7 mouse cellular contexts compared by ENCODE assay signal in the genomic region with DNA sequence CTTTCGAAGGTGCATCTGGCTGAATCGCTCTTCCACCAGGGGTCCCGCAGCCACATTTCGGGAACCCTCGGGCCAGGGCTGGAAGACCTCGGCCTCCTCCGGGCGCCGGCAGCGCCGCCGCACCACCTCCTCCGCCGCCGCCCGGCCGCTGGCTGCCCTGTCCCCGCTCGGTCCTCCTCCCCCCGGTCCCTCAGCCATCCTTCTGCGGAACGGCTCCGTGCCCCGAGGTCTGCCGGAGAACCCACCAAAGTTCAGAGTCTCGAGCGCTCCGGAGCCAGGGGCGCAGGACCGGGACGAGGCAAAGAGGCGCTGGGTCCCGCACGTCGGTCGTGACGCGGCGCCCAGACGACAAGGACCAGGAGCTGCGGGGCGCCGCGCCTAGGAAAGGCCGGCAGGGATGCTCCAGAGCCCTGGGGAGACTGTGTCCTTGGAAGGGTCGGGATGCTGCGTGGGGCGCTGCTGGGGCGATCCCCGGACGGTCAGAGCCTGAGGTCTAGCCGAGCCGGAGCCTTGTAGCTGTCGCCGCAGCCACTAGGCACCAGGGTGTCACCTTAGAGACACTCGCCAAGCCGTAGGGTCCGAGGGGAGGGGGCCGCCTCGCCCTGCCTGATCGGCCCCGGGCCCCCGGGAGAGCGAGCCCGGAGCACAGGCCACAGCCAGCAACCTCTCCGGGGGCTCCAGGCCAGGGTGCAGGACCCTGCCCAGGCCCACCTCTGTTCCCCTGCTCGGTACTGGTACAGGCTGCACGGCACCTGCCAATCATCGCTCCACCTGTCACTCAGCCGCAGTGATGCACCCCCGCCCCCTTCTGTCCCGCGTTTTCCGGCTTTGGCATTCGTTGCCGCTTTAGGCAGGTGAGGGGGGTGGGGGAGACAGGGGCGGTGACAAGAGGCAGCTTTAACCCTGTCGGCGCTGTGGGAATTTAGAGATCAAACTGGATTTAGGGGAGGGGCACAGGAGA. TPM values are rescaled to one million over a fixed set of nuclear protein-coding genes. Genes with fewer than 3 reads are reported as not detected.
DNase-seq lines count a peak whose midpoint lies in the region; ATAC-seq and TF ChIP-seq lines count a peak whose summit lies in the region.

A gene (minus strand): TSS at position 284 of the 961 bp plus-strand sequence.

- H3K4me1 ChIP-seq in ES-Bruce4 (ENCODE audit: control insufficient read depth, insufficient read depth, low read length), result peaks cover 3% of the 10 kb centered on the region
- peaks cover 8% of the 10 kb centered on the region for H3K4me1 ChIP-seq in embryonic facial prominence, embryonic 11.5 days (ENCODE audit: control insufficient read depth, insufficient read depth, low read length)
- peaks cover 33 to 53% of the 10 kb centered on the region in 2 experiments for H3K4me1 ChIP-seq in heart, embryonic 14.5 days (ENCODE audit: control insufficient read depth in 2 of 2, insufficient read depth in 2 of 2, low read length in 2 of 2)

- WGBS in embryonic facial prominence, embryonic 11.5 days, result under 1% methylated on average over 79 of the region's 79 CpGs
- WGBS in heart, embryonic 14.5 days, result 2% methylated on average over 79 of the region's 79 CpGs

- no peaks in the 10 kb centered on the region for H3K36me3 ChIP-seq in ES-Bruce4 (ENCODE audit: control insufficient read depth, insufficient read depth, low read length, poor library complexity, severe bottlenecking)
- H3K36me3 ChIP-seq in embryonic facial prominence, embryonic 11.5 days (replicated peaks; ENCODE audit: control insufficient read depth, insufficient read depth, low read depth, low read length), result no peaks in the 10 kb centered on the region
- H3K36me3 ChIP-seq in heart, embryonic 14.5 days (ENCODE audit: control insufficient read depth, insufficient read depth, low read length), result no peaks in the 10 kb centered on the region

- no peak for TF ChIP-seq CTCF in ES-Bruce4 (IDR thresholded peaks at IDR 0.05; ENCODE audit: low read depth, low read length)

- no peaks in the 10 kb centered on the region for H3K9me3 ChIP-seq in ES-Bruce4 (replicated peaks; ENCODE audit: control insufficient read depth, insufficient read depth, low read length, poor library complexity, severe bottlenecking)
- no peaks in the 10 kb centered on the region for H3K9me3 ChIP-seq in embryonic facial prominence, embryonic 11.5 days (replicated peaks; ENCODE audit: control insufficient read depth, low read length)
- H3K9me3 ChIP-seq in heart, embryonic 14.5 days (ENCODE audit: control insufficient read depth, low read length), result no peaks in the 10 kb centered on the region

- H3K9ac ChIP-seq in ES-Bruce4 (ENCODE audit: low read depth, poor library complexity, severe bottlenecking), result peak within 1 kb of the TSS; percentile 28
- H3K9ac ChIP-seq in embryonic facial prominence, embryonic 11.5 days (replicated peaks; ENCODE audit: low read length), result peak within 1 kb of the TSS; percentile 37
- H3K9ac ChIP-seq in heart, embryonic 14.5 days (ENCODE audit: low read length), result peak within 1 kb of the TSS; percentile 61

- peak; percentile 40; the same call in 1 of the 2 replicates for ATAC-seq in embryonic facial prominence, embryonic 11.5 days (replicated peaks; ENCODE audit: insufficient number of reproducible peaks, low FRiP score, low TSS enrichment, low read depth)
- 0 out of 2 replicates have a peak, but pooled peaks have one; percentile 7 for ATAC-seq in heart, embryonic 14.5 days (ENCODE audit: insufficient number of reproducible peaks, insufficient read depth, low FRiP score, low read depth)

- H3K4me3 ChIP-seq in ES-Bruce4 (ENCODE audit: low read depth, low read length), result peak within 1 kb of the TSS; percentile 56
- H3K4me3 ChIP-seq in embryonic facial prominence, embryonic 11.5 days (ENCODE audit: low read depth, low read length), result peak within 1 kb of the TSS; percentile 18
- peak within 1 kb of the TSS; percentile 42 to 49 for H3K4me3 ChIP-seq in heart, embryonic 14.5 days (ENCODE audit: control insufficient read depth in 1 of 2, insufficient read depth in 1 of 2, low read depth in 1 of 2, low read length in 2 of 2)

- intact Hi-C loops in left cerebral cortex, postnatal 14 days (cut with DNase I), result no loop called here

- DNase-seq in CD4-positive, CD25-positive, alpha-beta regulatory T cell, adult 2 months (ENCODE audit: low read depth, low spot score), result peak; percentile 78
- DNase-seq in embryonic facial prominence, embryonic 11.5 days (ENCODE audit: low spot score), result no peak
- DNase-seq in left cerebral cortex, postnatal 14 days (ENCODE audit: low spot score in 2 of 2), result no peak
- peak; percentile 82 for DNase-seq in naive thymus-derived CD4-positive, alpha-beta T cell, adult 2 months (ENCODE audit: low read depth)
- DNase-seq in ovary, postnatal 14 days (ENCODE audit: low spot score), result no peak

- no peak; the same call in 1 of the 2 replicates for TF ChIP-seq EP300 in ES-Bruce4 (IDR thresholded peaks at IDR 0.05; ENCODE audit: insufficient read depth, low read depth, low read length)

- TF ChIP-seq POLR2A in ES-Bruce4 (IDR thresholded peaks at IDR 0.05; ENCODE audit: insufficient read depth, low read length), result no peak

- peak within 1 kb of the TSS; percentile 69 for H3K4me2 ChIP-seq in embryonic facial prominence, embryonic 11.5 days (ENCODE audit: low read depth, low read length)
- H3K4me2 ChIP-seq in heart, embryonic 14.5 days (ENCODE audit: low read length), result peak within 1 kb of the TSS; percentile 87

- 0 out of 2 replicates have a peak, but pooled peaks cover 6% of the 10 kb centered on the region for H3K27me3 ChIP-seq in ES-Bruce4 (ENCODE audit: control insufficient read depth, insufficient read depth, low read length, poor library complexity, severe bottlenecking)
- H3K27me3 ChIP-seq in embryonic facial prominence, embryonic 11.5 days (ENCODE audit: control insufficient read depth, insufficient read depth, low read length), result peaks cover 38% of the 10 kb centered on the region
- peaks cover 29% of the 10 kb centered on the region for H3K27me3 ChIP-seq in heart, embryonic 14.5 days (ENCODE audit: control insufficient read depth, insufficient read depth, low read length)

- H3K27ac ChIP-seq in ES-Bruce4 (ENCODE audit: insufficient read depth, low read length), result no peak within 1 kb of the TSS
- H3K27ac ChIP-seq in embryonic facial prominence, embryonic 11.5 days (replicated peaks; ENCODE audit: low read depth, low read length), result no peak within 1 kb of the TSS
- no peak within 1 kb of the TSS for H3K27ac ChIP-seq in heart, embryonic 14.5 days (replicated peaks in 1 of 2; ENCODE audit: control insufficient read depth in 1 of 2, insufficient read depth in 1 of 2, low read depth in 2 of 2, low read length in 2 of 2)

RNA-seq across cellular contexts. Expression of the gene that starts here (rescaled TPM):
- polyA plus RNA-seq in ES-Bruce4 (2011; ENCODE audit: insufficient read depth, insufficient read length, low read depth, missing spikeins), result 28.1 and 29.6 TPM in 2 replicates
- 28.6 and 30.1 TPM in 2 replicates for polyA plus RNA-seq in embryonic facial prominence, embryonic 11.5 days (2014; fragmentation: Nextera tagmentation; extraction: Ambion mirVana)
- polyA plus RNA-seq in heart, embryonic 14.5 days (2014; fragmentation: Nextera tagmentation; extraction: Ambion mirVana), result 47.8 and 48.2 TPM in 2 replicates
- 100 to 1,000 TPM; 342 to 377 TPM for total RNA-seq in left cerebral cortex, postnatal 14 days (2021)

Comparison
In these comparisons a context has a peak if more than half of its experiments do, and no peak if none do; other contexts are left out.
1. DNase-seq: peak in CD4-positive, CD25-positive, alpha-beta regulatory T cell, adult 2 months (single experiment) and naive thymus-derived CD4-positive, alpha-beta T cell, adult 2 months (single experiment); none in embryonic facial prominence, embryonic 11.5 days (single experiment), left cerebral cortex, postnatal 14 days (0 of 2) and ovary, postnatal 14 days (single experiment).
2. Peak in every context shown above with its lines, with median percentiles within 50 percentile points of each other: H3K4me3 ChIP-seq and H3K9ac ChIP-seq.